Mouse (Mus musculus): ENCODE results near the gene Sema7a. TPM values are rescaled to one million over a fixed set of nuclear protein-coding genes. Genes with fewer than 3 reads are reported as not detected.

The Sema7a gene
- polyA plus RNA-seq, 1 experiment from 2014 or later, result 0.72 TPM

DNA sequence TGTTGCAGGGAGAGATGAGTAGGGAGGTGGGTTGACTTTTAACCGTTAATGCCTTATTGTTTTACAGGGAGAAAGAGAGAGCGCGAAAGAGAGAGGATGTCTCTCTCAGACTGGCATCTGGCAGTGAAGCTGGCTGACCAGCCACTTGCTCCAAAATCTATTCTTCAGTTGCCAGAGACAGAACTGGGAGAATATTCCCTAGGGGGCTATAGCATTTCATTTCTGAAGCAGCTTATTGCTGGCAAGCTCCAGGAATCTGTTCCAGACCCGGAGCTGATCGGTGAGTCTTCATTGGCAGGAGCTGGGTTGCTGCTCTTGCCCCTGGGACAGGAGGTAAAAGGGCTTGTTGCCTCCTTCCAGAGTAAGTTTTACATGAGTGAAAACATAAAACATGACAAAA, 27.3 kb upstream of the Sema7a start:
- no peak overlapping the region for H3K4me3 ChIP-seq (ENCODE audit: low read length)
- H3K9me3 ChIP-seq (ENCODE audit: control insufficient read depth, low read length), result no peaks in the 10 kb centered on the region
- no peak overlapping the region for H3K4me2 ChIP-seq (ENCODE audit: low read depth, low read length)
- H3K36me3 ChIP-seq (ENCODE audit: control insufficient read depth, insufficient read depth, low read length), result no peaks in the 10 kb centered on the region
- H3K27ac ChIP-seq (ENCODE audit: low read length), result no peak overlapping the region
- H3K9ac ChIP-seq (ENCODE audit: low read depth, low read length), result no peak overlapping the region
- WGBS, result 90% methylated on average over 5 of the region's 5 CpGs
- H3K4me1 ChIP-seq (ENCODE audit: control insufficient read depth, insufficient read depth, low read length), result peaks cover 5% of the 10 kb centered on the region; the same call in 1 of the 2 replicates
- no peaks in the 10 kb centered on the region for H3K27me3 ChIP-seq (replicated peaks; ENCODE audit: control insufficient read depth, insufficient read depth, low read length)
- no peak for ATAC-seq

GRCm38 (mm10) chr9:57921491-57922060, 18.3 kb upstream of the Sema7a start:
- H3K4me1 ChIP-seq (ENCODE audit: control insufficient read depth, insufficient read depth, low read length), result no peaks in the 10 kb centered on the region
- WGBS, result 92% methylated on average over 9 of the region's 9 CpGs
- H3K4me2 ChIP-seq (ENCODE audit: low read depth, low read length), result no peak overlapping the region
- no peak overlapping the region for H3K9ac ChIP-seq (ENCODE audit: low read depth, low read length)
- H3K27ac ChIP-seq (ENCODE audit: low read length), result no peak overlapping the region
- H3K9me3 ChIP-seq (ENCODE audit: control insufficient read depth, low read length), result no peaks in the 10 kb centered on the region
- no peak overlapping the region for H3K4me3 ChIP-seq (ENCODE audit: low read length)
- peaks cover 8% of the 10 kb centered on the region; the same call in 1 of the 2 replicates for H3K36me3 ChIP-seq (ENCODE audit: control insufficient read depth, insufficient read depth, low read length)
- H3K27me3 ChIP-seq (replicated peaks; ENCODE audit: control insufficient read depth, insufficient read depth, low read length), result no peaks in the 10 kb centered on the region
- no peak for ATAC-seq

GRCm38 (mm10) chr9:57922381-57922780, 17.5 kb upstream of the Sema7a start:
- 88% methylated on average over 5 of the region's 5 CpGs for WGBS
- Histone ChIP-seq H3K27me3 (replicated peaks; ENCODE audit: control insufficient read depth, insufficient read depth, low read length) (no peaks in the 10 kb centered on the region), H3K27ac (ENCODE audit: low read length) (no peak overlapping the region), H3K9ac (ENCODE audit: low read depth, low read length) (no peak overlapping the region), H3K4me2 (ENCODE audit: low read depth, low read length) (no peak overlapping the region), H3K4me1 (ENCODE audit: control insufficient read depth, insufficient read depth, low read length) (no peaks in the 10 kb centered on the region), H3K9me3 (ENCODE audit: control insufficient read depth, low read length) (no peaks in the 10 kb centered on the region), H3K36me3 (ENCODE audit: control insufficient read depth, insufficient read depth, low read length) (peaks cover 8% of the 10 kb centered on the region; the same call in 1 of the 2 replicates), H3K4me3 (ENCODE audit: low read length) (no peak overlapping the region)
- no peak for ATAC-seq

GRCm38 (mm10) chr9:57923046-57923445, 16.9 kb upstream of the Sema7a start:
- Histone ChIP-seq H3K4me3 (ENCODE audit: low read length) (no peak overlapping the region), H3K9me3 (ENCODE audit: control insufficient read depth, low read length) (no peaks in the 10 kb centered on the region), H3K4me1 (ENCODE audit: control insufficient read depth, insufficient read depth, low read length) (no peaks in the 10 kb centered on the region), H3K27me3 (replicated peaks; ENCODE audit: control insufficient read depth, insufficient read depth, low read length) (no peaks in the 10 kb centered on the region), H3K36me3 (ENCODE audit: control insufficient read depth, insufficient read depth, low read length) (peaks cover 8% of the 10 kb centered on the region), H3K27ac (ENCODE audit: low read length) (no peak overlapping the region), H3K4me2 (ENCODE audit: low read depth, low read length) (no peak overlapping the region), H3K9ac (ENCODE audit: low read depth, low read length) (no peak overlapping the region)
- ATAC-seq, result no peak
- WGBS, result 92% methylated on average over 3 of the region's 3 CpGs

GRCm38 (mm10) chr9:57931166-57931767, 8.6 kb upstream of the Sema7a start:
- Histone ChIP-seq H3K4me1 (ENCODE audit: control insufficient read depth, insufficient read depth, low read length) (no peaks in the 10 kb centered on the region), H3K27me3 (replicated peaks; ENCODE audit: control insufficient read depth, insufficient read depth, low read length) (no peaks in the 10 kb centered on the region), H3K9me3 (ENCODE audit: control insufficient read depth, low read length) (no peaks in the 10 kb centered on the region), H3K9ac (ENCODE audit: low read depth, low read length) (no peak overlapping the region), H3K4me2 (ENCODE audit: low read depth, low read length) (no peak overlapping the region), H3K4me3 (ENCODE audit: low read length) (no peak overlapping the region), H3K27ac (ENCODE audit: low read length) (no peak overlapping the region), H3K36me3 (ENCODE audit: control insufficient read depth, insufficient read depth, low read length) (peaks cover 2% of the 10 kb centered on the region; the same call in 1 of the 2 replicates)
- WGBS, result 77% methylated on average over 5 of the region's 5 CpGs
- no peak for ATAC-seq

- Histone ChIP-seq H3K4me3 (ENCODE audit: low read length) (no peak overlapping the region), H3K4me1 (ENCODE audit: control insufficient read depth, insufficient read depth, low read length) (no peaks in the 10 kb centered on the region), H3K27ac (ENCODE audit: low read length) (no peak overlapping the region), H3K9ac (ENCODE audit: low read depth, low read length) (no peak overlapping the region), H3K27me3 (replicated peaks; ENCODE audit: control insufficient read depth, insufficient read depth, low read length) (0 out of 2 replicates have a peak, but pooled peaks cover 3% of the 10 kb centered on the region), H3K4me2 (ENCODE audit: low read depth, low read length) (no peak overlapping the region), H3K36me3 (ENCODE audit: control insufficient read depth, insufficient read depth, low read length) (peaks cover 2% of the 10 kb centered on the region; the same call in 1 of the 2 replicates), H3K9me3 (ENCODE audit: control insufficient read depth, low read length) (no peaks in the 10 kb centered on the region)
- ATAC-seq, result no peak
- 73% methylated on average over 3 of the region's 3 CpGs for WGBS
These were observed 7.7 kb upstream of the Sema7a start for GRCm38 (mm10) chr9:57932253-57932652.

- 70% methylated on average over 6 of the region's 6 CpGs for WGBS
- H3K27ac ChIP-seq (ENCODE audit: low read length), result no peak overlapping the region
- H3K27me3 ChIP-seq (replicated peaks; ENCODE audit: control insufficient read depth, insufficient read depth, low read length), result peaks cover 3% of the 10 kb centered on the region; the same call in 1 of the 2 replicates
- H3K36me3 ChIP-seq (ENCODE audit: control insufficient read depth, insufficient read depth, low read length), result 0 out of 2 replicates have a peak, but pooled peaks cover 2% of the 10 kb centered on the region
- no peak overlapping the region for H3K4me2 ChIP-seq (ENCODE audit: low read depth, low read length)
- ATAC-seq, result no peak
- H3K4me3 ChIP-seq (ENCODE audit: low read length), result no peak overlapping the region
- no peaks in the 10 kb centered on the region for H3K4me1 ChIP-seq (ENCODE audit: control insufficient read depth, insufficient read depth, low read length)
- no peaks in the 10 kb centered on the region for H3K9me3 ChIP-seq (ENCODE audit: control insufficient read depth, low read length)
- no peak overlapping the region for H3K9ac ChIP-seq (ENCODE audit: low read depth, low read length)
These were observed 6.9 kb upstream of the Sema7a start for GRCm38 (mm10) chr9:57932831-57933602.

DNA sequence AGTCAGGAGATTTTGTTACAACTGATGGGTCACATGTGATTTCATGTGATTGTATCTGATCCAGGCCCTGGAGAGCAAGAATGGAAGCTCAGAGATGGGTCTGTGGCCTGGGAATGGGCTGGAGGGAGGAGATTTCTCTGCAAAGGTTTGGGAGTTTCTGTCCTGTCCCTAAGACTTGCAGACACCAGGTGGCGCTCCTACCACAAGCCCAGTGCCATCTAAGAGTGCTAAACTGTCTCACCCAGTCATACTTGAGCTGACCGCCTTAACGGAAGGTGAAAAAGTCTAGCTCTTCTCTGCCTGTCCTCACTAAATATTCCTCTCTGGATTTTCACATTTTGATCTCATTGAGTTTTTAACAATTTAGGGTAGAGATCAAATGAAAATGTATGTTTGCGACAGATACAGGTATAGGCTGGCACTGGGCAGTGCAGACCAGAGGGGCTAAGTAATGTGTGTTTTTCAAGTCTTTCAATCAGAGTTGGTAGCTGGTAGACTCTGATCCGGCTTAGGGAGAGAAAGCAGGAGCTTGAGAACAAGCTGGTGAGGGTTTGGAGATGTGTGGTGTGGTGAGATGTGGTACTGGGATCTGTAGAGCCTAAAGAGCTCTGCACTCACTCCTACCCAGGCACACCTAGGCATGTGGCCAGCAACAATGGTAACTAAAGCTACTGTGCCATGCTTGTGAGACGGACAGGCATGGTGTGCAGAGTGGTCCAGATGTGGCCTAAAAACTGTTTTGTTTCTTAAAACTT, 4.1 kb upstream of the Sema7a start:
- Histone ChIP-seq H3K27ac (ENCODE audit: low read length) (no peak overlapping the region), H3K27me3 (replicated peaks; ENCODE audit: control insufficient read depth, insufficient read depth, low read length) (peaks cover 4% of the 10 kb centered on the region), H3K36me3 (ENCODE audit: control insufficient read depth, insufficient read depth, low read length) (no peaks in the 10 kb centered on the region), H3K4me3 (ENCODE audit: low read length) (no peak overlapping the region), H3K4me1 (ENCODE audit: control insufficient read depth, insufficient read depth, low read length) (peaks cover 4% of the 10 kb centered on the region), H3K9ac (ENCODE audit: low read depth, low read length) (no peak overlapping the region), H3K9me3 (ENCODE audit: control insufficient read depth, low read length) (no peaks in the 10 kb centered on the region), H3K4me2 (ENCODE audit: low read depth, low read length) (no peak overlapping the region)
- no peak for ATAC-seq
- 29% methylated on average over 6 of the region's 6 CpGs for WGBS

DNA sequence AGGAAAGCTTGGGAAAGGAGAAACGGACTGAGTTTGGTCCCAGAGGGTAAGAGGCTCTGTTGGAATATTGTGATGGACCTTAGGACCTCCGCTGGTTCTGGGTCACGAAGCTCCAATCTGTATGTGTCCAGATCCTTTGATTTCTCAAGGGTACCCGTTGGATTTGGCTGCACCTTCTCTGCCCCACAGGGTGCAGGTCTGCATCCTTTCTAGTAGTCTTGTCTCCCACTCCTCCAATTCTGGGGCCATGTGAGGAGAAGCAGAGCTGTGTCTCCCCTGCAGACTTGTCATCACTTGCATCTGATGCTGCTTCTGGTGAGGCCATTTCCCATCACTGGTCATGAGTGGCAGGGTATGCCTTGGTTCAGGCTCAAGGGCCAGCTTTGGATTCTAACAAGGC, 2.7 kb upstream of the Sema7a start:
- Histone ChIP-seq H3K4me2 (ENCODE audit: low read depth, low read length) (no peak overlapping the region), H3K9ac (ENCODE audit: low read depth, low read length) (no peak overlapping the region), H3K27ac (ENCODE audit: low read length) (no peak overlapping the region), H3K27me3 (replicated peaks; ENCODE audit: control insufficient read depth, insufficient read depth, low read length) (peaks cover 17% of the 10 kb centered on the region), H3K4me3 (ENCODE audit: low read length) (no peak overlapping the region), H3K9me3 (ENCODE audit: control insufficient read depth, low read length) (no peaks in the 10 kb centered on the region), H3K4me1 (ENCODE audit: control insufficient read depth, insufficient read depth, low read length) (peaks cover 7% of the 10 kb centered on the region), H3K36me3 (ENCODE audit: control insufficient read depth, insufficient read depth, low read length) (no peaks in the 10 kb centered on the region)
- WGBS, result 90% methylated on average over 4 of the region's 4 CpGs
- ATAC-seq, result no peak
